Mouse (Mus musculus) MEL (cell line): ENCODE results near the gene Vps35l. TPM values are rescaled to one million over a fixed set of nuclear protein-coding genes. Genes with fewer than 3 reads are reported as not detected.

ENCODE experiments used
- DNase-seq: peaks from one replicate; pipeline ENCODE4 v3.0.0; 2011; ENCODE audit warnings: low read depth, low spot score
- H3K27ac ChIP-seq: 2 replicates; pipeline ENCODE4 v1.5.1; 2012; ENCODE audit warnings: low read depth, mild to moderate bottlenecking, control low read depth, low read length, moderate library complexity; ENCODE audit not compliant: control insufficient read depth
- H3K27me3 ChIP-seq, 2 experiments: fragments of 150-350 bp in 1 of 2; sonication (generic) in 1 of 2; 2 replicates each; pipeline ENCODE4 v1.6.1; 2012; ENCODE audit warnings: low read length in 2 of 2, mild to moderate bottlenecking in 2 of 2, improper control_type of control experiment in 1 of 2, moderate library complexity in 1 of 2; ENCODE audit not compliant: insufficient read depth in 2 of 2, control insufficient read depth in 1 of 2
- H3K36me3 ChIP-seq, 2 experiments: 2 replicates each; pipeline ENCODE4 v1.6.1; 2012 to 2014; ENCODE audit warnings: low read length in 2 of 2, improper control_type of control experiment in 1 of 2, inconsistent platforms in 1 of 2, mild to moderate bottlenecking in 1 of 2; ENCODE audit not compliant: insufficient read depth in 2 of 2, control insufficient read depth in 1 of 2
- H3K4me1 ChIP-seq, 2 experiments: fragments of 150-350 bp in 1 of 2; sonication (generic) in 1 of 2; 2 replicates each; pipeline ENCODE4 v1.6.1; 2012; ENCODE audit warnings: low read length in 2 of 2, improper control_type of control experiment in 1 of 2, mild to moderate bottlenecking in 1 of 2; ENCODE audit not compliant: insufficient read depth in 2 of 2, control insufficient read depth in 1 of 2
- H3K4me3 ChIP-seq, 2 experiments: fragments of 150-350 bp in 1 of 2; sonication (generic) in 1 of 2; 2 replicates each; pipeline ENCODE4 v1.5.1; 2012; ENCODE audit warnings: low read depth in 2 of 2, low read length in 2 of 2, mild to moderate bottlenecking in 2 of 2, moderate library complexity in 2 of 2, control low read depth in 1 of 2, improper control_type of control experiment in 1 of 2; ENCODE audit not compliant: control insufficient read depth in 1 of 2, insufficient read depth in 1 of 2
- H3K79me2 ChIP-seq: 2 replicates; pipeline ENCODE4 v1.6.1; 2012; ENCODE audit warnings: mild to moderate bottlenecking, low read length, moderate library complexity; ENCODE audit not compliant: control insufficient read depth, poor library complexity, insufficient read depth
- H3K9ac ChIP-seq: 2 replicates; pipeline ENCODE4 v1.6.1; 2012; ENCODE audit warnings: low read depth, mild to moderate bottlenecking, control low read depth, low read length, moderate library complexity; ENCODE audit not compliant: control insufficient read depth, poor library complexity, severe bottlenecking
- H3K9me3 ChIP-seq: fragments of 150-350 bp; sonication (generic); replicated peaks from 2 replicates; pipeline ENCODE4 v1.6.1; 2012; ENCODE audit warnings: mild to moderate bottlenecking, low read length, improper control_type of control experiment, moderate library complexity; ENCODE audit not compliant: insufficient read depth
- BHLHE40 ChIP-seq: IDR thresholded peaks from 2 replicates; pipeline ENCODE4 v1.6.1; 2012; ENCODE audit warnings: low read depth, mild to moderate bottlenecking, inconsistent platforms, low read length, improper control_type of control experiment, borderline replicate concordance
- CHD1 ChIP-seq: IDR thresholded peaks from 2 replicates; pipeline ENCODE4 v1.6.1; 2012; ENCODE audit warnings: low read depth, mild to moderate bottlenecking, inconsistent platforms, low read length, improper control_type of control experiment
- CHD2 ChIP-seq: IDR thresholded peaks from 2 replicates; pipeline ENCODE4 v1.6.1; 2011; ENCODE audit warnings: low read length, improper control_type of control experiment
- CTCF ChIP-seq, 3 experiments: IDR thresholded peaks in 2 of 3; conservative IDR thresholded peaks in 1 of 3; 2 replicates each; pipeline ENCODE4 v1.5.1; 2011 to 2012; ENCODE audit warnings: low read length in 3 of 3, low read depth in 2 of 3, mild to moderate bottlenecking in 2 of 3, improper control_type of control experiment in 1 of 3, inconsistent platforms in 1 of 3, mixed read lengths in 1 of 3, moderate library complexity in 1 of 3; ENCODE audit not compliant: control insufficient read depth in 1 of 3, insufficient read depth in 1 of 3, poor library complexity in 1 of 3, severe bottlenecking in 1 of 3
- ELF1 ChIP-seq: IDR thresholded peaks from 2 replicates; pipeline ENCODE4 v1.6.1; 2014; ENCODE audit warnings: low read depth, mild to moderate bottlenecking, inconsistent platforms, low read length, improper control_type of control experiment, moderate library complexity
- EP300 ChIP-seq, 2 experiments: IDR thresholded peaks; 2 replicates each; pipeline ENCODE4 v1.6.1; 2011; ENCODE audit warnings: improper control_type of control experiment in 2 of 2, low read length in 2 of 2, low read depth in 1 of 2, mild to moderate bottlenecking in 1 of 2
- ETS1 ChIP-seq: IDR thresholded peaks from 2 replicates; pipeline ENCODE4 v1.6.1; 2012; ENCODE audit warnings: low read depth, mild to moderate bottlenecking, inconsistent platforms, low read length, improper control_type of control experiment, moderate library complexity
- GABPA ChIP-seq: IDR thresholded peaks from 2 replicates; pipeline ENCODE4 v1.6.1; 2012; ENCODE audit warnings: low read depth, mild to moderate bottlenecking, inconsistent platforms, low read length, improper control_type of control experiment, moderate library complexity
- GATA1 ChIP-seq: IDR thresholded peaks from 2 replicates; pipeline ENCODE4 v1.6.1; 2011; ENCODE audit warnings: low read depth, low read length, improper control_type of control experiment
- HCFC1 ChIP-seq: IDR thresholded peaks from 2 replicates; pipeline ENCODE4 v1.6.1; 2012; ENCODE audit warnings: low read depth, mild to moderate bottlenecking, inconsistent platforms, low read length, improper control_type of control experiment, moderate library complexity
- JUND ChIP-seq: IDR thresholded peaks from 2 replicates; pipeline ENCODE4 v1.6.1; 2011; ENCODE audit warnings: low read depth, mild to moderate bottlenecking, improper control_type of control experiment, low read length
- KAT2A ChIP-seq: conservative IDR thresholded peaks from 2 replicates; pipeline ENCODE4 v1.6.1; 2012; ENCODE audit warnings: low read depth, low read length, improper control_type of control experiment, inconsistent platforms
- MAFK ChIP-seq: IDR thresholded peaks from 2 replicates; pipeline ENCODE4 v1.6.1; 2011; ENCODE audit warnings: low read depth, mild to moderate bottlenecking, low read length, improper control_type of control experiment, borderline replicate concordance
- MAX ChIP-seq: IDR thresholded peaks from 2 replicates; pipeline ENCODE4 v1.6.1; 2011; ENCODE audit warnings: low read length, improper control_type of control experiment
- MAZ ChIP-seq: IDR thresholded peaks from 2 replicates; pipeline ENCODE4 v1.6.1; 2012; ENCODE audit warnings: low read depth, mild to moderate bottlenecking, inconsistent platforms, low read length, improper control_type of control experiment
- MEF2A ChIP-seq: IDR thresholded peaks from 2 replicates; pipeline ENCODE4 v1.6.1; 2014; ENCODE audit warnings: low read depth, mild to moderate bottlenecking, inconsistent platforms, low read length, improper control_type of control experiment; ENCODE audit not compliant: poor library complexity, insufficient replicate concordance, severe bottlenecking; ENCODE audit errors: extremely low read depth
- MXI1 ChIP-seq: IDR thresholded peaks from 2 replicates; pipeline ENCODE4 v1.6.1; 2011; ENCODE audit warnings: mild to moderate bottlenecking, low read depth, low read length, improper control_type of control experiment
- MYB ChIP-seq: IDR thresholded peaks from 2 replicates; pipeline ENCODE4 v1.6.1; 2011; ENCODE audit warnings: mild to moderate bottlenecking, low read depth, low read length, improper control_type of control experiment
- MYC ChIP-seq: IDR thresholded peaks from 2 replicates; pipeline ENCODE4 v1.6.1; 2011; ENCODE audit warnings: low read depth, mild to moderate bottlenecking, low read length, improper control_type of control experiment, moderate library complexity
- NELFE ChIP-seq: IDR thresholded peaks from 2 replicates; pipeline ENCODE4 v1.6.1; 2011; ENCODE audit warnings: low read depth, low read length, improper control_type of control experiment
- NRF1 ChIP-seq: IDR thresholded peaks from 2 replicates; pipeline ENCODE4 v1.6.1; 2014; ENCODE audit warnings: low read depth, mild to moderate bottlenecking, inconsistent platforms, low read length, improper control_type of control experiment, moderate library complexity; ENCODE audit not compliant: poor library complexity, insufficient read depth, severe bottlenecking
- POLR2A ChIP-seq, 2 experiments: IDR thresholded peaks; 2 replicates each; pipeline ENCODE4 v1.6.1; 2011 to 2012; ENCODE audit warnings: low read length in 2 of 2, mild to moderate bottlenecking in 2 of 2, control low read depth in 1 of 2, improper control_type of control experiment in 1 of 2, low read depth in 1 of 2, moderate library complexity in 1 of 2; ENCODE audit not compliant: control insufficient read depth in 1 of 2, insufficient read depth in 1 of 2, poor library complexity in 1 of 2
- POLR2AphosphoS2 ChIP-seq: IDR thresholded peaks from 2 replicates; pipeline ENCODE4 v1.6.1; 2011; ENCODE audit warnings: low read length, improper control_type of control experiment
- POLR2AphosphoS5 ChIP-seq: IDR thresholded peaks from 2 replicates; pipeline ENCODE4 v1.6.1; 2012; ENCODE audit warnings: low read depth, borderline replicate concordance, mild to moderate bottlenecking, inconsistent platforms, low read length, moderate library complexity, mixed read lengths
- RAD21 ChIP-seq: IDR thresholded peaks from 2 replicates; pipeline ENCODE4 v1.6.1; 2011; ENCODE audit warnings: mild to moderate bottlenecking, low read depth, low read length, improper control_type of control experiment
- RCOR1 ChIP-seq: IDR thresholded peaks from 2 replicates; pipeline ENCODE4 v1.6.1; 2012; ENCODE audit warnings: low read depth, mild to moderate bottlenecking, inconsistent platforms, low read length, improper control_type of control experiment
- SIN3A ChIP-seq: IDR thresholded peaks from 2 replicates; pipeline ENCODE4 v1.6.1; 2012; ENCODE audit warnings: low read length, improper control_type of control experiment, inconsistent platforms
- SMC3 ChIP-seq: IDR thresholded peaks from 2 replicates; pipeline ENCODE4 v1.6.1; 2011; ENCODE audit warnings: low read depth, low read length, improper control_type of control experiment
- TAL1 ChIP-seq: IDR thresholded peaks from 2 replicates; pipeline ENCODE4 v1.6.1; 2012; ENCODE audit warnings: mild to moderate bottlenecking, inconsistent platforms, low read length, moderate library complexity, mixed read lengths
- TBP ChIP-seq: IDR thresholded peaks from 2 replicates; pipeline ENCODE4 v1.8.0; 2011; ENCODE audit warnings: low read depth, low read length, improper control_type of control experiment
- TCF12 ChIP-seq: IDR thresholded peaks from 2 replicates; pipeline ENCODE4 v1.6.1; 2014; ENCODE audit warnings: low read depth, mild to moderate bottlenecking, inconsistent platforms, low read length, improper control_type of control experiment, moderate library complexity
- UBTF ChIP-seq: IDR thresholded peaks from 2 replicates; pipeline ENCODE4 v1.6.1; 2012; ENCODE audit warnings: low read depth, mild to moderate bottlenecking, inconsistent platforms, low read length, improper control_type of control experiment, moderate library complexity, borderline replicate concordance; ENCODE audit not compliant: insufficient read depth
- USF1 ChIP-seq: IDR thresholded peaks from 2 replicates; pipeline ENCODE4 v1.6.1; 2014; ENCODE audit warnings: low read depth, mild to moderate bottlenecking, inconsistent platforms, low read length, improper control_type of control experiment, moderate library complexity
- USF2 ChIP-seq, 2 experiments: IDR thresholded peaks; 2 replicates each; pipeline ENCODE4 v1.6.1; 2011 to 2012; ENCODE audit warnings: improper control_type of control experiment in 2 of 2, low read length in 2 of 2, borderline replicate concordance in 1 of 2, inconsistent platforms in 1 of 2, low read depth in 1 of 2, mild to moderate bottlenecking in 1 of 2; ENCODE audit not compliant: insufficient read depth in 1 of 2
- ZC3H11A ChIP-seq: IDR thresholded peaks from 2 replicates; pipeline ENCODE4 v1.6.1; 2012; ENCODE audit warnings: low read depth, mild to moderate bottlenecking, inconsistent platforms, low read length, improper control_type of control experiment
- ZMIZ1 ChIP-seq: IDR thresholded peaks from 2 replicates; pipeline ENCODE4 v1.6.1; 2012; ENCODE audit warnings: low read depth, mild to moderate bottlenecking, inconsistent platforms, low read length, improper control_type of control experiment, moderate library complexity
- ZNF384 ChIP-seq: IDR thresholded peaks from 2 replicates; pipeline ENCODE4 v1.6.1; 2012; ENCODE audit warnings: low read depth, mild to moderate bottlenecking, inconsistent platforms, low read length, improper control_type of control experiment
- polyA plus RNA-seq, 2 experiments: library from polyadenylated mRNA; stranded (reverse) in 1 of 2; unstranded in 1 of 2; fragments of >175 nt in 1 of 2; fragments of >200 nt in 1 of 2; gene quantifications; 2 replicates each; pipeline versions ENCODE4 v1.2.1 to v1.2.4; 2012; ENCODE audit warnings: low replicate concordance in 2 of 2, low read depth in 1 of 2; ENCODE audit not compliant: insufficient read length in 2 of 2, insufficient read depth in 1 of 2, missing spikeins in 1 of 2
- total RNA-seq: library from RNA; depleted of rRNA; stranded (reverse); fragments of 300-350 nt; gene quantifications from 2 replicates; pipeline ENCODE4 v1.2.3, GENCODE M21; 2012

Vps35l gene
- total and polyA plus RNA-seq, 3 experiments = 37.6 to 87.4 TPM; not detected in 1

DNA sequence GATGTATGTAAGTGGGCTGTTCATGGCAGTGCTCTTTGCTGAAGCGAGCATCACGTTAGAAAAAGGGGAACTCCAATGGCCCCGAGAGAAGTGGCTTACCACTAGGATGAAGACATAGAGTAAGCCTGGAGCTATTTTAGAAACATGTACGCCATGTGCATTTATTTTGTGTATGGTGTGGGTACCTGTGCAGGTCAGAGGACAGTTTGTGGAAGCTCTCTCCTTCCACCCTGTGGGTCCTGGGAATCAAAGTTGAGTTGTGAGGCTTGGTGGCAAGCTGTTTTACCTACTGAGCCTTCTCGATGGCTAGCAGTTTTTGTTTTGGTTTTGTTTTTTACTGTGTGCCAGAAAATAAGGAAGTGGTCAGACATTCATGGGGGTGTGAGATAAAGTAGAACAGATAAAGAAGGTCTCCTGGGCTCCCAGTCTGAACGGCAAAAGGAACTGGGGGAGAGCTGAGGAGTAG is 58.1 kb downstream of the Vps35l start:
- Histone ChIP-seq H3K36me3 (peaks cover 2 to 8% of the 10 kb centered on the region in 2 experiments; a peak in 3 of 4 replicates), H3K9me3 (no peaks in the 10 kb centered on the region), H3K4me3 (peak overlapping the region; percentile 68 to 76), H3K27me3 (no peaks in the 10 kb centered on the region), H3K9ac (peak overlapping the region; percentile 46), H3K27ac (peak overlapping the region; percentile 93), H3K79me2 (no peaks in the 10 kb centered on the region), H3K4me1 (peaks cover 3 to 10% of the 10 kb centered on the region in 2 experiments)
- DNase-seq = peak; percentile 91
- TF ChIP-seq KAT2A (no peak), JUND (0 out of 2 replicates have a peak, but pooled peaks have one; percentile 14), NELFE (no peak), ZMIZ1 (peak; percentile 50; the same call in 1 of the 2 replicates), SMC3 (no peak), NRF1 (no peak), USF1 (no peak), TAL1 (peak; percentile 59), MEF2A (no peak), TBP (peak; percentile 87), POLR2A (IDR thresholded peaks at IDR 0.05; ENCODE audit: control insufficient read depth in 1 of 2, insufficient read depth in 1 of 2, low read depth in 1 of 2, low read length in 2 of 2, poor library complexity in 1 of 2) (no peak), CHD2 (no peak), USF2 (IDR thresholded peaks at IDR 0.05; ENCODE audit: borderline replicate concordance in 1 of 2, insufficient read depth in 1 of 2, low read depth in 1 of 2, low read length in 2 of 2) (no peak), GABPA (no peak), HCFC1 (no peak), MXI1 (peak; percentile 65), ZNF384 (peak; percentile 5), MAZ (peak; percentile 90), CTCF (IDR thresholded peaks at IDR 0.05 in 2 of 3, conservative IDR thresholded peaks at IDR 0.05 in 1 of 3; ENCODE audit: control insufficient read depth in 1 of 3, insufficient read depth in 1 of 3, low read depth in 2 of 3, low read length in 3 of 3, poor library complexity in 1 of 3, severe bottlenecking in 1 of 3) (no peak), CHD1 (no peak), TCF12 (peak; percentile 74), SIN3A (peak; percentile 87), MAX (peak; percentile 44), UBTF (no peak), RAD21 (no peak), POLR2AphosphoS2 (no peak), ZC3H11A (0 out of 2 replicates have a peak, but pooled peaks have one; percentile 1), ETS1 (peak; percentile 93), GATA1 (peak; percentile 97), POLR2AphosphoS5 (no peak), ELF1 (peak; percentile 63), MYB (no peak), BHLHE40 (peak; percentile 51), MAFK (peak; percentile 48; the same call in 1 of the 2 replicates), EP300 (IDR thresholded peaks at IDR 0.05; ENCODE audit: low read depth in 1 of 2, low read length in 2 of 2) (peak; percentile 81 to 97), MYC (no peak), RCOR1 (peak; percentile 76)
